Mouse (Mus musculus) effector memory CD4-positive, alpha-beta T cell, adult 7 months (primary cell): ENCODE measurements around the gene Plxdc1. TPM values are rescaled to one million over a fixed set of nuclear protein-coding genes. Genes with fewer than 3 reads are reported as not detected.

Source experiments
- polyA plus RNA-seq: library from polyadenylated mRNA; unstranded; fragments of 100-300 nt; shearing (Covaris generic); gene quantifications from one replicate; pipeline ENCODE4 v1.2.1, GENCODE M21; 2017

Plxdc1 gene
- 2.2 TPM for polyA plus RNA-seq

DNA sequence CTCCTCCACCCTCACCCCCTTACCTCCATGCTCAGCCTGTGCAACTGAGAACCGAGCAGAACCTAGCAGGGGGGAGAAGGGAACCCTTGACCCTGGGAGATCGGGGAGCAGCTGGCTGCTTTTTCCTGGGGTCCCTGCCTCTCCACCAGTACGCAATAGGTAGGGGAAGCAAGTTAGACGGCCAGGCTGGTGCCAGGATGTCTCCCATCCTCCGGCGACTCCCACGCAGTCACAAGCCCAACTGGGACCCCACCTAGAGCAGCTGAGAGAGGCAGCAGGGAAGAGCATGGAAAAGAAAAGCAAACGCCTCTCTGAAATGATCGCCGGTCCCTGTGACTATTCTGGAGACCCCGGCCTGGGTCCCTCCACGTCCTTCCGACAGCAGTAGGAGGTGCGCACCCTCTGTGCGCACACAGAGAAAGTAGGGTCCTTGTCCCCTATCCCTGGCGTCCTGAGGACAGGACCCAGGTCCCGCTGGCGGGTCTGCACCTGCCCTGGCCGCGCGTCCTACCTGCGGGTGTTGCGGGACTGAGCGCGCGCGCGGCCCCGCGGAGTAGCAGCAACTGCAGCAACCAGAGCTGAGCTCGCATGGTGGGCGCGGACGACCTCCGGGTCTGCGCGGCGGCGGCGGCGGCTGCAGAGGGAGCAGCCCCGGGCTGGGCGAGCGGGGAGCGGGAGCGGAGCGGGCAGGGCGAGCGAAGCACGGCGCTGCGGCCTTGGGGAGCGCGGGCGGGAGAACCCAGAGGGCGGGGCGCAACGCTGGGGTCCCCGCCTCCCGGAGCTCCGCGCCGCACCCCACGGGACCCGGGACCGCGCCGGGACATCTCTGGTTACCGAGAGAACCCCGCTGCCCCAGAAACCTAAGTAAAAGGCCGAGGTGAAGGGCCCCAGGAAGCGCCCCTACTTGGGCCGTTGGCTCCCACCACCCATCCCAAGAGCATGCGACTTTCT is at the start of gene Plxdc1:
TSS of gene Plxdc1 (minus strand) at position 718 of the 951 bp plus-strand sequence.

DNA sequence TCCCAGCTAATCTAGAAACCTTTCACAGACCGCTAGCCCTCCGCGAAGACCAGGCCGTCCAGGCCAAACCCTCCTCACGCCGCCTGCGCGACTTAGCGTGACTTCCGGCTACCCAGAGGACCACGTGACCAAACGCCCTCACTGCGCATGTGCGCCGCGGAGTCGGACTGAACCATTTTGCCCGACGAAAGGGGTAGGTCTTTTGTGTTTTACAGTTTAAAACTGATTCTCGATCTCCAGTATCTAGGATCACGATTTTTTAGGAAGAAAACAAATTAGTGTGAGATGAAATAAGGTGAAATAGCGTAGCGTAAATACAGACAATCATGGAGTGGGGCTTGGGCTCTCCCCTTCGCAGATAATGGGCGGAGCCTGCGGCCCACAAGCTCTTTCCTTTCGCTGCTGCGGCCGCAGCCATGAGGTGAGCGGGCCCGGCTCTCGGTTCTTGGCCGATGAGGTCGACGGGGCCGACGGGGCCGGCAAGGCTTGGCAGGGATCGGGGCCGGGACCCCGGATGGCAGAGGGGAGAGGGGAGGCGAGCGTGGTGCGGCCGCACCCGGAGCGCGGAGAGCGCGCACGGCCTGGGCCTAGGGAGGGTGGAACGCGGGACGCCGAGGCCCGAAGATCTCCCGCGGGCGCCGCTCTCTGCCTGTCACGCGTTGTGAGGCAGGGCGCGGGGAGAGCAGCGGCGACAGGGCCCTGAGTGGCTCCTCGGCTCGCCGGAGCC is 40.5 kb upstream of the Plxdc1 start, which contains the start of gene Rpl19:
TSS of gene Rpl19 (plus strand) at position 141 of the 727 bp plus-strand sequence.

DNA sequence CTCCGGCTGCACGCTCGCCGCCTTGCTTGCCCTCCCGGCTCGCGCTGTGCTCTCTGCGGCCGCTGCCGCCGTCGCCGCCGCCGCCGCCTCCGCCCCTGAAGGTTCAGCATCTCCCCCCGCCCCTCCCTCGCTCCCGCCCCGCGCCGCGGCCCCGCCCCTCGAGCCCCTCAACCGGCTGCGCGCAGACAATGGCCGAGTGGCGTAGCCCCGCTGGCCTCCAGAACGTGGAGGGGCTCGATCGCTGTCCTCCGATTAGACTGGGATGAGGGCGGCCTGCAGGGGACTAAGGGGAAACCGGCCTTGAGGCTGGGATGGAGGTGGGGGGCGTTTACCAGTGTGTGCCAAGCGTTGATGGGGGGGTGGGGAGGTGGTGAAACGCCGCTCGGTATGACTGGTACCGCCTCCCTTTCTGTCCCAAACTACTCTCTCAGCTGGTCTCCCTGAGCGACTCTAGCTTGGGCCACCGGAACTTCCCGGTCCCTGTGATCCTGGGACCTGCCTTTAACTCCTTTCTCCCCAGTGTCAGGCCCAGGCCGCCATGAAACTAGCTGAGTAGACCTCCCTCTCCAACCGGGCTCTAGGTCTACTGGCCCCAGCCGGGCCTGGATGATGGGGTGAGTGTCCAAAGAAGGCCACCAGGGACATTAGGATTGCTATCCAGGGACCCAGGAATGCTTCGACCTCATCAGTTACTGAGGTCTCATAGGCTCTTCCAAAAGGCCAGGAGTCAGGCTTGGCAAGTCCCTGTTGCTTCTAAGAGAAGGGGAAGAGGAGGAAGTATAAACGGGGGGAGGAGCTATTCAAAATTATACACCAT is 36.5 kb upstream of the Plxdc1 start, which contains the start of gene Cacnb1:
TSS of gene Cacnb1 (minus strand) at position 480 of the 817 bp plus-strand sequence.

DNA sequence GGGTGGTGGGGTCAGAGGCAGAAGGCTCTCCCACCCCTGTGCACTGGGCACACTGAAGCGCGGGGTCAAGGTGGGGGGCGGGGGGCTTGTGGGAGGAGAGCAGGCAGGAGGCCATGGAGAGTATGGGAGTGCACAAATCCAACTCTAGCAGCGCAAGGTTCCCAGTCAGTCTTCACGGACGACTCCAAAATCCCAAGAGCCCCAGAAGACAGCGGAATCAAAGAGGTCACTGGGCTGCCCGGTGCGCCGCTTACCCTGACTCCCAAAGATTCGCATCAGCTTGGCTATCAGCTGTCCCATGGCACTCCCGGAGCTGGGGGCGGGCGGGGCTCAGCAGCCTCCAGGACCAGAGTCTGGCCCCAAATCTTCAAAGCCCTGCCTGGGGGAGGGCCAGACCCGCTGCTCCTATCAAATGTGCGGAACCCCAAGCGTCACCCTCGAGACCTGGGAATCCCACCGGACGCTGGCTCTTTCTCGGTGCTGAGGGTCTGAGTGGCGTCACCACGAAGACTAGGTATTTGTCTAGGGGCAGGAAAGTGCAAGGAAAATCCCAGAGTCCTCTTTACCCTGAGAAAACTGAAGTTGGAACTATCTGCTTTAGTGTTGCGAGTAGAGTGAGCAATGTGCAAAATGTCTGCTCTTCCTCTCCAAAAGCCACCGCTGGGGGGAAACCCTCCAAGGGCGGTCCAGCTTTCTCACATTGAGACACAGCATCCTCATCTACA is 9.5 kb upstream of the Plxdc1 start, which contains the start of gene Arl5c:
TSS of gene Arl5c (minus strand) at position 618 of the 725 bp plus-strand sequence.

DNA sequence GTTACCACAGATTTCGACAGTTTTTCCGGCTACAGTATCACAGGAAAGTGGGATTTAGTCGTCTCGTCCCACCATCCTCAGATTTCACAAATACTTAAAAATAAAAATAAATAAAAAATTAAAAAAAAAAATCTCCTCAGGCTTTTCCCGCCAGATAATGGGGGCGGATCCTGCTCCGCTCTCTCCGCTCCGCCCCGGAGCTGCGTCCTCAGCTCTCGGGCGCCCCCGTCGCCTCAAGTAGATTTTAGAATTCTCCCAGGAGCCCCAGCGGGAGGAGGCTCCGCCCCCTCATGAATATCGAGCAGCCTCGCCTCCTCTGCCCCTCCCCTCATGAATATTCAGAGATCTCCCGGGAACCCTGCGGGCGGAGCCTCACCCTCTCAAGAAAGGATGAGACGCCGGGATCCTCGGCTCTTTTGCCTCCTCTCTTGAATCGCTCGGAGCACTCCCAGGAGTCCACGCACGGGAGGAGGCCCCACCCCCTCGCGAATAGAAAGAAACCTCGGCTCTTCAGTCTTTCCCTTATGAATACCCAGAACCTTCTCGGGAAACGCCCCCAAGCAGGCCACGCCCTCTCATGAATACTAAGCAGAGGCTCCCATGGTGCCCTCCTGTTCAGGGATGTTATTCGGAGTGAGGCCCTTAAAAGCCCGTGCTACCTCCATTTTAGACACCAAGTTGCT is 102.2 kb downstream of the Plxdc1 start, which contains the start of gene Fbxo47:
TSS of gene Fbxo47 (minus strand) at position 237 of the 683 bp plus-strand sequence.

Other genes starting within 250 kb of the Plxdc1 start
- gene Pip4k2b, start 241.7 kb downstream of the Plxdc1 start, polyA plus RNA-seq, result 1.9 TPM
- 66.2 TPM for gene Cwc25, start 219.9 kb downstream of the Plxdc1 start, polyA plus RNA-seq
- gene 1700001P01Rik, start 210.5 kb downstream of the Plxdc1 start, polyA plus RNA-seq, result not detected
- 463 TPM for gene Rpl23, start 204.0 kb downstream of the Plxdc1 start, polyA plus RNA-seq
- 124 TPM for gene Lasp1, start 187.4 kb downstream of the Plxdc1 start, polyA plus RNA-seq
- gene B230217C12Rik, start 145.7 kb downstream of the Plxdc1 start, polyA plus RNA-seq, result 1.3 TPM
- 0.59 TPM for gene Fbxo47, start 102.3 kb downstream of the Plxdc1 start, polyA plus RNA-seq
- gene Arl5c, start 9.7 kb upstream of the Plxdc1 start, polyA plus RNA-seq, result 116 TPM
- 14.7 TPM for gene Cacnb1, start 36.6 kb upstream of the Plxdc1 start, polyA plus RNA-seq
- 1,592 TPM for gene Rpl19, start 40.3 kb upstream of the Plxdc1 start, polyA plus RNA-seq
- gene Stac2, start 67.0 kb upstream of the Plxdc1 start, polyA plus RNA-seq, result 0.16 TPM
- gene Fbxl20, start 164.0 kb upstream of the Plxdc1 start, polyA plus RNA-seq, result 28.8 TPM
- gene Med1, start 206.8 kb upstream of the Plxdc1 start, polyA plus RNA-seq, result 66.4 TPM
- 16.3 TPM for gene Cdk12, start 216.6 kb upstream of the Plxdc1 start, polyA plus RNA-seq